In genomic region chr4:96028412-96028811, GRCm38 (mm10) we compare ENCODE assay signal across 12 mouse cellular contexts. TPM values are rescaled to one million over a fixed set of nuclear protein-coding genes. Genes with fewer than 3 reads are reported as not detected.
DNase-seq lines count a peak whose midpoint lies in the region; ATAC-seq lines count a peak whose summit lies in the region.
"Had no signal": no experiment of that assay in that cellular context is flagged by ENCODE, and none has a peak within 500 bp of the region (broad histone marks: within the 10 kb centered on the region; RNA-seq: fewer than 3 reads in every experiment).

No protein-coding gene starts in this region.

- DNase-seq in heart, adult 11 months, result peak; percentile 70
- no peak for DNase-seq in heart, embryonic 10.5 days (ENCODE audit: low spot score)
- DNase-seq in cerebellum, postnatal 36 days, result peak; percentile 2 to 5
- peak; percentile 37 to 53 for DNase-seq in layer of hippocampus, adult 8-10 months (ENCODE audit: low spot score in 2 of 2)
- peak; percentile 81 for DNase-seq in retina, embryonic 14.5 days (ENCODE audit: low spot score)
- DNase-seq: gastrocnemius, postnatal 36 days had no signal

- no peak for ATAC-seq in granulocyte monocyte progenitor cell, adult 5-6 weeks (replicated peaks; ENCODE audit: poor library complexity, severe bottlenecking)
- no peak for ATAC-seq in activated CD4-positive, CD25-positive, alpha-beta regulatory T cell, adult 4 months
- no peak for ATAC-seq in intestine, embryonic 16.5 days
- ATAC-seq: intestine, embryonic 15.5 days; liver, embryonic 12.5 days had no signal

- H3K9ac ChIP-seq in intestine, embryonic 16.5 days (ENCODE audit: low read depth, low read length), result no peak overlapping the region
- H3K9ac ChIP-seq: intestine, embryonic 15.5 days; liver, embryonic 12.5 days had no signal

- H3K4me1 ChIP-seq in heart, embryonic 10.5 days, result no peaks in the 10 kb centered on the region
- H3K4me1 ChIP-seq in intestine, embryonic 16.5 days (ENCODE audit: control insufficient read depth, insufficient read depth, low read length), result no peaks in the 10 kb centered on the region
- H3K4me1 ChIP-seq: intestine, embryonic 15.5 days; liver, embryonic 12.5 days had no signal

- no peaks in the 10 kb centered on the region for H3K36me3 ChIP-seq in heart, embryonic 10.5 days
- no peaks in the 10 kb centered on the region for H3K36me3 ChIP-seq in intestine, embryonic 16.5 days (ENCODE audit: control insufficient read depth, insufficient read depth, low read length)
- H3K36me3 ChIP-seq: intestine, embryonic 15.5 days; liver, embryonic 12.5 days had no signal

- no peaks in the 10 kb centered on the region for H3K9me3 ChIP-seq in heart, embryonic 10.5 days
- H3K9me3 ChIP-seq in intestine, embryonic 16.5 days (ENCODE audit: control insufficient read depth, low read length), result no peaks in the 10 kb centered on the region
- H3K9me3 ChIP-seq: intestine, embryonic 15.5 days; liver, embryonic 12.5 days had no signal

- H3K4me2 ChIP-seq in intestine, embryonic 16.5 days (ENCODE audit: low read depth, low read length), result no peak overlapping the region
- H3K4me2 ChIP-seq: intestine, embryonic 15.5 days; liver, embryonic 12.5 days had no signal

- no peaks in the 10 kb centered on the region for H3K27me3 ChIP-seq in heart, embryonic 10.5 days (ENCODE audit: insufficient read depth, poor library complexity, severe bottlenecking)
- no peaks in the 10 kb centered on the region for H3K27me3 ChIP-seq in intestine, embryonic 16.5 days (replicated peaks; ENCODE audit: control insufficient read depth, insufficient read depth, low read length)
- H3K27me3 ChIP-seq: intestine, embryonic 15.5 days; liver, embryonic 12.5 days had no signal

- WGBS in heart, embryonic 10.5 days, result 91% methylated on average over 1 of the region's 1 CpGs
- 81% methylated on average over 1 of the region's 1 CpGs for WGBS in intestine, embryonic 16.5 days

- H3K27ac ChIP-seq in heart, embryonic 10.5 days, result no peak overlapping the region
- no peak overlapping the region for H3K27ac ChIP-seq in intestine, embryonic 16.5 days (ENCODE audit: low read length)
- H3K27ac ChIP-seq: intestine, embryonic 15.5 days; liver, embryonic 12.5 days had no signal

- no peak overlapping the region for H3K4me3 ChIP-seq in heart, embryonic 10.5 days
- H3K4me3 ChIP-seq in intestine, embryonic 16.5 days (ENCODE audit: low read length), result no peak overlapping the region
- H3K4me3 ChIP-seq: intestine, embryonic 15.5 days; liver, embryonic 12.5 days had no signal

RNA-seq across cellular contexts. Expression of gene Cyp2j13, which starts 48.9 kb away (rescaled TPM):
- polyA plus RNA-seq in heart, embryonic 10.5 days (2016; fragmentation: Nextera tagmentation; extraction: Ambion mirVana), result 0.04 TPM in 1 of 2 replicates, not detected in the other
- 1 to 10 TPM; 1.8 to 2.5 (median 2.4) TPM for total RNA-seq in layer of hippocampus, adult 8-10 months (2022)
- not detected in 2 replicates for total RNA-seq in granulocyte monocyte progenitor cell, adult 5-6 weeks (2014; fragmentation: Nextera tagmentation)
- total RNA-seq in granulocyte monocyte progenitor cell, adult 5-6 weeks (2017), result not detected in 2 replicates
- not detected for polyA plus RNA-seq in activated CD4-positive, CD25-positive, alpha-beta regulatory T cell, adult 4 months (2017; shearing (Covaris generic))
- polyA plus RNA-seq in intestine, embryonic 16.5 days (2015; fragmentation: Nextera tagmentation; extraction: Ambion mirVana), result 0.29 and 1.3 TPM in 2 replicates
- total RNA-seq: gastrocnemius, postnatal 36 days had no signal
- polyA plus RNA-seq: C2C12; liver, embryonic 12.5 days had no signal
